Mouse (Mus musculus): ENCODE data around the gene Bcl11a. TPM values are rescaled to one million over a fixed set of nuclear protein-coding genes. Genes with fewer than 3 reads are reported as not detected.

Bcl11a gene
- polyA plus RNA-seq, 1 experiment from 2014 or later = 0.95 TPM

DNA sequence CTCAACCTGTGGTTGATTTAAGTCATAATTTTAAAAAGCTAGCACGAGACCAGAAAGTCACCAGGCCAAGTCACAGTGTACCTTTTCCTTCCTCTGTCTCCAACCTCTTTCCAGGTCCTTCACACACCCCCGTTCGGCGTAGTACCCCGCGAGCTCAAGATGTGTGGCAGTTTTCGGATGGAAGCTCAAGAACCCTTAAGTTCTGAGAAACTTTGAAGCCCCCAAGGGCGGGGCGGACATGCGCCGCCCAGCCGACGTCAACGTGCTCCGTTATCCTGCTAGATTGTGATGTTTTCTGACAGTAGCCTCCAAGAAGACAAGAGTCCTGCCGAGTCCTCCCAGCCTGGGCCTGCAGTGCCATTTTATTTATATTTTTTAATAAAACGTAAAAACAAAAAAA, 94.7 kb downstream of the Bcl11a start:
- Histone ChIP-seq H3K4me3 (replicated peaks; ENCODE audit: low read depth, low read length) (no peak overlapping the region), H3K27me3 (ENCODE audit: insufficient read depth, low read length) (no peaks in the 10 kb centered on the region), H3K36me3 (ENCODE audit: insufficient read depth, low read length) (no peaks in the 10 kb centered on the region), H3K9ac (ENCODE audit: low read depth, low read length) (no peak overlapping the region), H3K27ac (no peak overlapping the region), H3K4me1 (replicated peaks; ENCODE audit: insufficient read depth, low read length) (no peaks in the 10 kb centered on the region), H3K4me2 (ENCODE audit: low read length) (no peak overlapping the region), H3K9me3 (replicated peaks; ENCODE audit: low read length) (no peaks in the 10 kb centered on the region)
- no peak for DNase-seq (ENCODE audit: low spot score)
- no peak for ATAC-seq (replicated peaks; ENCODE audit: low FRiP score, low read depth)
- WGBS = 95% methylated on average over 17 of the region's 17 CpGs
- no peak for TF ChIP-seq CTCF (IDR thresholded peaks at IDR 0.05; ENCODE audit: low read depth)

GRCm38 (mm10) chr11:24174161-24174792, 96.4 kb downstream of the Bcl11a start:
- Histone ChIP-seq H3K27me3 (ENCODE audit: insufficient read depth, low read length) (no peaks in the 10 kb centered on the region), H3K27ac (no peak overlapping the region), H3K4me1 (replicated peaks; ENCODE audit: insufficient read depth, low read length) (no peaks in the 10 kb centered on the region), H3K9me3 (replicated peaks; ENCODE audit: low read length) (no peaks in the 10 kb centered on the region), H3K9ac (ENCODE audit: low read depth, low read length) (no peak overlapping the region), H3K4me3 (replicated peaks; ENCODE audit: low read depth, low read length) (no peak overlapping the region), H3K36me3 (ENCODE audit: insufficient read depth, low read length) (no peaks in the 10 kb centered on the region), H3K4me2 (ENCODE audit: low read length) (no peak overlapping the region)
- ATAC-seq (replicated peaks; ENCODE audit: low FRiP score, low read depth) (no peak), DNase-seq (ENCODE audit: low spot score) (no peak)
- no peak for TF ChIP-seq CTCF (IDR thresholded peaks at IDR 0.05; ENCODE audit: low read depth)
- 54% methylated on average over 2 of the region's 2 CpGs for WGBS

GRCm38 (mm10) chr11:24177458-24177857, 99.6 kb downstream of the Bcl11a start:
- WGBS = 90% methylated on average over 4 of the region's 4 CpGs
- Histone ChIP-seq H3K27me3 (ENCODE audit: insufficient read depth, low read length) (no peaks in the 10 kb centered on the region), H3K9ac (ENCODE audit: low read depth, low read length) (no peak overlapping the region), H3K4me1 (replicated peaks; ENCODE audit: insufficient read depth, low read length) (no peaks in the 10 kb centered on the region), H3K9me3 (replicated peaks; ENCODE audit: low read length) (no peaks in the 10 kb centered on the region), H3K4me3 (replicated peaks; ENCODE audit: low read depth, low read length) (no peak overlapping the region), H3K4me2 (ENCODE audit: low read length) (no peak overlapping the region), H3K36me3 (ENCODE audit: insufficient read depth, low read length) (no peaks in the 10 kb centered on the region), H3K27ac (no peak overlapping the region)
- no peak for ATAC-seq (replicated peaks; ENCODE audit: low FRiP score, low read depth)
- no peak for TF ChIP-seq CTCF (IDR thresholded peaks at IDR 0.05; ENCODE audit: low read depth)
- DNase-seq (ENCODE audit: low spot score) = no peak

DNA sequence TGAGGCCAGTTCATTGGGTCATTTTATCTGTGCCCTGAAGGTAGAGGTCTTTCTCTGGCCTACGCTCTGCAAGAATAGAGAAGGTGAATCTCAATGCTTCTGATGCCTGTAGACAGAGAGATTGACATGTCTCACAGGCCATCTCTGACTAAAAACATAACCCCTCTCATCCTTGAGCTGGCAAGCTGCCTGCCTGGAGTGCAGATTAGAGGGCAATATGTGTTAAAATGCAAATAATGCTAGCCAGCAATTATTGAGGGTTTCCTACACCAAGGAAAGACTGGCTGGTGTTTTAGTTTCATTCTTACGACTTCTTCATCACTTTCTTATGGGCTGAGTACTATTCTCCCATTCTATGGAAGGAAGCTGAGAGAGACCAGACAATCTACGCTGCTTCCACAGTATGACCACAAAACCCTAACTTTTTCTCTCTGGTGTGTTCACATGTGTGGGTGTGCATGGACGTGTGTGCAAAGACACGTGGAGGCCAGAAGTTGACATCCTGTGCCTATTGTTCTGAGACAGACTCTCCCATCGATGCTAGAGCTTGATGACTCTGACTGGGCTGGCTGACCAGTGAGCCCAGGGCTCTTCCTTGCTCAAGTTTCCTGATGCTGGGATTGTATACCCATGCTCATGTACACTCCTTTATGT, 101.1 kb downstream of the Bcl11a start:
- Histone ChIP-seq H3K4me2 (ENCODE audit: low read length) (no peak overlapping the region), H3K36me3 (ENCODE audit: insufficient read depth, low read length) (no peaks in the 10 kb centered on the region), H3K27me3 (ENCODE audit: insufficient read depth, low read length) (no peaks in the 10 kb centered on the region), H3K4me1 (replicated peaks; ENCODE audit: insufficient read depth, low read length) (no peaks in the 10 kb centered on the region), H3K9ac (ENCODE audit: low read depth, low read length) (no peak overlapping the region), H3K9me3 (replicated peaks; ENCODE audit: low read length) (no peaks in the 10 kb centered on the region), H3K27ac (no peak overlapping the region), H3K4me3 (replicated peaks; ENCODE audit: low read depth, low read length) (no peak overlapping the region)
- no peak for ATAC-seq (replicated peaks; ENCODE audit: low FRiP score, low read depth)
- 82% methylated on average over 6 of the region's 6 CpGs for WGBS
- TF ChIP-seq CTCF (IDR thresholded peaks at IDR 0.05; ENCODE audit: low read depth) = no peak
- DNase-seq (ENCODE audit: low spot score) = no peak

GRCm38 (mm10) chr11:24180040-24180439, 102.2 kb downstream of the Bcl11a start:
- Histone ChIP-seq H3K4me2 (ENCODE audit: low read length) (no peak overlapping the region), H3K36me3 (ENCODE audit: insufficient read depth, low read length) (no peaks in the 10 kb centered on the region), H3K4me3 (replicated peaks; ENCODE audit: low read depth, low read length) (no peak overlapping the region), H3K9me3 (replicated peaks; ENCODE audit: low read length) (no peaks in the 10 kb centered on the region), H3K27me3 (ENCODE audit: insufficient read depth, low read length) (no peaks in the 10 kb centered on the region), H3K4me1 (replicated peaks; ENCODE audit: insufficient read depth, low read length) (no peaks in the 10 kb centered on the region), H3K27ac (no peak overlapping the region), H3K9ac (ENCODE audit: low read depth, low read length) (no peak overlapping the region)
- ATAC-seq (replicated peaks; ENCODE audit: low FRiP score, low read depth) = no peak
- WGBS = 76% methylated on average over 7 of the region's 7 CpGs
- no peak for DNase-seq (ENCODE audit: low spot score)
- no peak for TF ChIP-seq CTCF (IDR thresholded peaks at IDR 0.05; ENCODE audit: low read depth)

- DNase-seq (ENCODE audit: low spot score) (no peak), ATAC-seq (replicated peaks; ENCODE audit: low FRiP score, low read depth) (no peak)
- no peak overlapping the region for H3K27ac ChIP-seq
- no peaks in the 10 kb centered on the region for H3K36me3 ChIP-seq (ENCODE audit: insufficient read depth, low read length)
- H3K9ac ChIP-seq (ENCODE audit: low read depth, low read length) = no peak overlapping the region
- WGBS = 91% methylated on average over 7 of the region's 7 CpGs
- no peak overlapping the region for H3K4me3 ChIP-seq (replicated peaks; ENCODE audit: low read depth, low read length)
- no peaks in the 10 kb centered on the region for H3K27me3 ChIP-seq (ENCODE audit: insufficient read depth, low read length)
- no peaks in the 10 kb centered on the region for H3K4me1 ChIP-seq (replicated peaks; ENCODE audit: insufficient read depth, low read length)
- no peak overlapping the region for H3K4me2 ChIP-seq (ENCODE audit: low read length)
- no peaks in the 10 kb centered on the region for H3K9me3 ChIP-seq (replicated peaks; ENCODE audit: low read length)
- no peak for TF ChIP-seq CTCF (IDR thresholded peaks at IDR 0.05; ENCODE audit: low read depth)
Measured at GRCm38 (mm10) chr11:24183501-24183900, 105.6 kb downstream of the Bcl11a start.

Data from kidney, postnatal 0 days (tissue).